Mouse (Mus musculus): Measurements from ENCODE around the gene Srp14. TPM values are rescaled to one million over a fixed set of nuclear protein-coding genes. Genes with fewer than 3 reads are reported as not detected.

The Srp14 gene
- 252 and 297 TPM in 2 replicates for polyA plus RNA-seq (2012; ENCODE audit: insufficient read depth, insufficient read length, missing spikeins)

DNA sequence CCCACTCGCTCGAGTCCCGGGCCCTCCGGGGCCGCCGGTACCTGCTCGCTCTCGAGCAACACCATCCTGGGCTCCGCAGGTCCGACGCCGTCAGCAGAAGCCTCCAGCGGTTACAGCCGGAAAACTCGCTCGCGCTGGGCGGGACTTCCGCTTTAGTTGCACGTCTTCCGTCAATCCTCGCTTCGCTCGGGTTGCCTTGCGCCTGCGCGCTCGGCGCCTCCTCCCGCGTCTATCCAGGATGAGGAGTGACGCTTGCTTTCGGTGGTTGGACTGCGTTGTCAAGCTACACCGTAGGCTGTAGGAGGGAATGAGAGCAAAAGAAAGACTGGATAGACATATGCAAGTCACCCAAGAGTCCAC is at the start of gene Srp14:
TSS of gene Srp14 (minus strand) at position 162 of the 360 bp plus-strand sequence.
- Histone ChIP-seq H3K27ac (ENCODE audit: insufficient read depth, low read depth, low read length) (peak within 1 kb of the TSS; percentile 40), H3K4me1 (ENCODE audit: control insufficient read depth, insufficient read depth, low read length) (peaks cover 7% of the 10 kb centered on the region), H3K4me3 (ENCODE audit: insufficient read depth, low read length) (peak within 1 kb of the TSS; percentile 92)
- TF ChIP-seq POLR2A (IDR thresholded peaks at IDR 0.05; ENCODE audit: borderline replicate concordance, low read depth, low read length): no peak
- no peak for TF ChIP-seq CTCF (IDR thresholded peaks at IDR 0.05; ENCODE audit: low read depth, low read length)

DNA sequence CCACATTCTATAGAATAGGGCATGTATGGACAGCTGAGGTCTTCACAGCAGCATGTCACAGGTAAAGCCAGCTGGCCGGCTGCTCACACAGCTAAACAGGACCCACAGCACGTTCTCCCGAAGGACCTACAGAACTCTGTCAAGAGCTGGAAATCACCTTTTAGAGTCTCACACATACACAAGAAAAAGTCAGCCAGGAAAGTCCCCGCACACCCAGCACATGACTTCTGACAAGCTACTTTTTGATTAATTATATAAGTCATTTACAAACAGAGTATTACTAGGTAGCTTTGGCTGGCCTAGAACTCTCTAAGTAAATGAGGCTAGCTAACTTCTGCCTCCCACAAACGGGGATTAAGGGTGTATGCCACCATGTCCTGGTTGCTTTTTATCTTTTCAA is 47.0 kb upstream of the Srp14 start:
- H3K4me1 ChIP-seq (ENCODE audit: control insufficient read depth, insufficient read depth, low read length): peaks cover 32% of the 10 kb centered on the region
- no peak overlapping the region for H3K27ac ChIP-seq (ENCODE audit: insufficient read depth, low read depth, low read length)
- TF ChIP-seq POLR2A (IDR thresholded peaks at IDR 0.05; ENCODE audit: borderline replicate concordance, low read depth, low read length) (no peak), CTCF (IDR thresholded peaks at IDR 0.05; ENCODE audit: low read depth, low read length) (no peak)
- H3K4me3 ChIP-seq (ENCODE audit: insufficient read depth, low read length): no peak overlapping the region

DNA sequence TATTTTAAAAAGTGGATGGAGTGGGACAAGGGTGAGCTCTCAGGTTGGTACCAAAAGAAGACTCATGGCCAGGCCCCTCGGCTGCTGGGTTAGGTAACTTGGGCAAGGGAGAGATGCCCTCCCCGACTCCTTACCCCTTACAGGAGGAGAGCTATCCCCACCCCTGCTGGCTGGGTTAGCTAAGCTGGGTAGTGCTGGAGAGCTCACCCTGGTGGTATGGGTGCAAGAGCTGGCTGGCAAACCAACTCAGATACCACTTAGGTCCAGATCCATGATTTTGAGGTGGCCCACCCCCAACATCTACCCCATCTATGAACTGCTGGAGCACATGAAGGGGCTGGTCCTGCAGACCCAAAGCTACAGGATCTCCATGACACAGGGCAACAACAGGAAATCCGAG is 45.3 kb upstream of the Srp14 start:
- TF ChIP-seq CTCF (IDR thresholded peaks at IDR 0.05; ENCODE audit: low read depth, low read length) (no peak), POLR2A (IDR thresholded peaks at IDR 0.05; ENCODE audit: borderline replicate concordance, low read depth, low read length) (no peak)
- Histone ChIP-seq H3K27ac (ENCODE audit: insufficient read depth, low read depth, low read length) (no peak overlapping the region), H3K4me3 (ENCODE audit: insufficient read depth, low read length) (no peak overlapping the region), H3K4me1 (ENCODE audit: control insufficient read depth, insufficient read depth, low read length) (peaks cover 46% of the 10 kb centered on the region)

DNA sequence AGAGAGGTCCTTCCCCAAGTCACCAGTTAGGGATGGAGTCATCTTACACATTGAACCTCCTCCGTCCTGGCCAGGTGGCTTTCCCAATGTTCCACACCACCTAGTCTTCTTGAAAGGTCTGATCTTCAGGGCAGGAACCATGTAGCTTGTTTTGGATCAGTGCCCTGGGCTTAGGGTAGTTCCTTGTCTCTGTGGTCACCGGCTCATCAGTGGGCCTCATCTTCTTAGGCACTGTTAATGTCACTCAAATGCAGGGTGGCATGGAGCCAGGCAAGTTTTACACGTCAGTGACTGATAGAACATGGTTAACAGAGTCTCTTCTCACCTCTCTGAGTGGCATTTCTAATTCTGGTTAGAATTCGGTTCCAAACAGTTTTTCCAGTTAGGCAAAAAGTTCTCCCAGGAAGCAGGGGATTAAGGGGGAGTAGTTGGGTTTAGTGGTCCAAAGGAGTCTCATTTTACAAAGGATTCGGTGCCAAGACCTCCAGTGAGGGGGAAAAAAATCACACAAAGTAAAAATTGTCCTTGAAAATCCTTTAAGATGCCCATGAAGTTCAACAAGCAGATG is 43.7 kb upstream of the Srp14 start:
- H3K27ac ChIP-seq (ENCODE audit: insufficient read depth, low read depth, low read length): peak overlapping the region; percentile 33; the same call in 1 of the 2 replicates
- H3K4me3 ChIP-seq (ENCODE audit: insufficient read depth, low read length): no peak overlapping the region
- H3K4me1 ChIP-seq (ENCODE audit: control insufficient read depth, insufficient read depth, low read length): peaks cover 50% of the 10 kb centered on the region
- TF ChIP-seq POLR2A (IDR thresholded peaks at IDR 0.05; ENCODE audit: borderline replicate concordance, low read depth, low read length) (no peak), CTCF (IDR thresholded peaks at IDR 0.05; ENCODE audit: low read depth, low read length) (no peak)

DNA sequence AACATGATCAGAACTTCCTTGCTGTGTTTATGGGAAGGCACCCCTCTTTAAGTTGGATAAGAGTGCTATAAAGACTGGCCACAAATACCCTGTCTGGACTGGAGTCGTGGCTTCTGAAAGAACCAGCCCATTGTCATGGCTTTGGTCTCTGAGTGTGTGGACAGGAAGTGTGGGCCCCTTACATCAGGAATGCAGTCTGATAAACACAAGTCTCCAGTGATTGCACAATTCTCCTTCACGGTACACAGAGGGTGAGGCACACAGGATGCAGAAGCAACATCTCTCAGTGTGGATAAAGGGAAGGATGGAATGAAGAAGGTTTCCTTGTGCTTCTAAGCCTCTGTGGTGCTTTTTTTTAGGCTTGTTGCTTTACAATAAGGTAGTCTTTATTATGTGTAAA is 42.8 kb upstream of the Srp14 start:
- no peak overlapping the region for H3K4me3 ChIP-seq (ENCODE audit: insufficient read depth, low read length)
- TF ChIP-seq CTCF (IDR thresholded peaks at IDR 0.05; ENCODE audit: low read depth, low read length): no peak
- TF ChIP-seq POLR2A (IDR thresholded peaks at IDR 0.05; ENCODE audit: borderline replicate concordance, low read depth, low read length): no peak
- peaks cover 51% of the 10 kb centered on the region for H3K4me1 ChIP-seq (ENCODE audit: control insufficient read depth, insufficient read depth, low read length)
- H3K27ac ChIP-seq (ENCODE audit: insufficient read depth, low read depth, low read length): peak overlapping the region; percentile 64

DNA sequence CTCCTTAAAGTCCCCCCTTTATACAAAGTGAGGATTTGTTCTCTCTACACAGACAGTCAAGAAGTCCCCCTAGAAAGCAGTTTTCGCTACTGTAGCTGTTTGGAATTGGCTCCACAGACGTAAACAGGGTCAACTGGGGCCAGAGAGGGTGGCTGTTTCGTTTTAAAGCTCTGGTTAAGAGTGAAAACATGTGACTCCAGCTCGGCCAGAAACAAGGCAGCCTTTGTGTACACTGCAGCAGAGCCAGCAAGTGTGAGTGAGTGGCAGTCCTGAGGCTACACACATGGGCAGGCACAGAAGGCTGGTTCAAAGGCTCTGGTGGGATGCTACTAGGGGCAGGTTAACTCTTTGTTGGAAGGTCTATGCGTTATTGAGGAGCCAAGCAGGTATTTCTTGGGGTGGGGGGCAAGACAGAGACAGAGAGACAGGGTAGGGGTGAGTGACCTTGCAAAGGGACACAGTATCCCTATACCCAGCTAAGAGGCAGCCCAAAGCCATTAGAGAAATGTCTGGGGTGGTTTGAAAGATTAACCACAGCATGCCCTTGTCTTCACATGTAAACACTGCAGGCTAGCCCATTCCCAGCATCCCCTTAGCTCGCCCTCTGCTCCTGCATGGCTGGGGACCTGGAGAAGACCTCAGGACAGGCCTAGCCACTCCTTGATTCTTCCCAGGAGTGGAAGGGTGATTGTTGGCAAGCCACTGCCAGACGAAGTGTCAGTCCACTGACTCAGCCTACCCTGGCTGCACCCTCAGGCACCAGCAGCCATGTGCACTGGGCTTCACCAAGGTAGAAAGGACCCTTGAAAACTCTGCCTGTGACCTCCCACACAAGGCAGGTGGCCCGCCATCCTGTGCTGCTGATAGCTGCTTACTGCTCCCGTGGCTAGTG is 40.8 kb upstream of the Srp14 start:
- TF ChIP-seq POLR2A (IDR thresholded peaks at IDR 0.05; ENCODE audit: borderline replicate concordance, low read depth, low read length): no peak
- TF ChIP-seq CTCF (IDR thresholded peaks at IDR 0.05; ENCODE audit: low read depth, low read length): no peak
- H3K4me1 ChIP-seq (ENCODE audit: control insufficient read depth, insufficient read depth, low read length): peaks cover 53% of the 10 kb centered on the region
- H3K4me3 ChIP-seq (ENCODE audit: insufficient read depth, low read length): peak overlapping the region; percentile 9; the same call in 1 of the 2 replicates
- peak overlapping the region; percentile 92 for H3K27ac ChIP-seq (ENCODE audit: insufficient read depth, low read depth, low read length)

DNA sequence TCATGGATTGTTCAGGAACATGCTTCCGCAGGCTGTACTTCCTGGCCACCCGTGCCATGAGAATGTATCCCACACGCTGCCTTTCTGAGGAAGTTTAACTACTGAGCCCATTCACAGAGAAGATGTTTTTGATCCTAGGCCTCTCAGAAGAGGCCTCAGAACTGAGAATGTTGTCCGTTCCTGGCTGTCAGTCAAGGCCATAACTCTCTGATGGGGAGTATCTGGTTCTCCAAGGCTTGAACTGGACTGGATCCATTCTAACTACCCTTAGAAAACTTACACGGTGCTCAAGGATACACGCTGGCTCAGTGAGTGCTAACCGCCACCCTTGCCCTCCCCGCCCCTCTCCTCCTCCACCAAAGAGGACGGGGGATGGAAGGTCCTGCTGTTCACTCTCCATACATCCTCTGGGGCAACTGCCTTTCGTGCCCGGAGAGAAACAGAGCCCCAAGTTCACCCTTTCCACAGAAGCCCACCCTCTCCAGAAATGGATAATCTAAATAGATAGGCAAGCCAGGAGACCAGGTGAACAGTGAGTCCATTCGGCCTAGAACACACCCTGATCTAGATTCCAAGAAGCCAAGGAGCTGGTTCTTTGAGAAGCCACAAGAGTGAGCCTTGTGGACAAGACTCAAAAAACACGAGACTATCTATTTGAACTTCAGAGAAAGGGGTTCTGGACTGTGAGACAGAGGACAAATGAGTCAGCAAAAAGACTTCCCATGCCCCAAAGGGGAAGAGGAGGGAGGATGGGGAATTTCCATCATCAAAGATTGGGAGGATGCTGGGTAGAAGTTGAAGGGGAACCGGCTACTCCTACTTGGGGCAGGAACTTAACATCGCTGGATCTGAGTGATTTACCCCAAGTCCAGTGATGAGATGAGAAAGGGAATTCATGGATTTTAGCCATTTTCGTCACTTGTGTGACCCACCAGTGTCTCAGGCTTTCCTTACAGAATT is 33.2 kb upstream of the Srp14 start:
- TF ChIP-seq POLR2A (IDR thresholded peaks at IDR 0.05; ENCODE audit: borderline replicate concordance, low read depth, low read length) (no peak), CTCF (IDR thresholded peaks at IDR 0.05; ENCODE audit: low read depth, low read length) (no peak)
- Histone ChIP-seq H3K4me1 (ENCODE audit: control insufficient read depth, insufficient read depth, low read length) (peaks cover 49% of the 10 kb centered on the region), H3K27ac (ENCODE audit: insufficient read depth, low read depth, low read length) (peak overlapping the region; percentile 93), H3K4me3 (ENCODE audit: insufficient read depth, low read length) (no peak overlapping the region)

DNA sequence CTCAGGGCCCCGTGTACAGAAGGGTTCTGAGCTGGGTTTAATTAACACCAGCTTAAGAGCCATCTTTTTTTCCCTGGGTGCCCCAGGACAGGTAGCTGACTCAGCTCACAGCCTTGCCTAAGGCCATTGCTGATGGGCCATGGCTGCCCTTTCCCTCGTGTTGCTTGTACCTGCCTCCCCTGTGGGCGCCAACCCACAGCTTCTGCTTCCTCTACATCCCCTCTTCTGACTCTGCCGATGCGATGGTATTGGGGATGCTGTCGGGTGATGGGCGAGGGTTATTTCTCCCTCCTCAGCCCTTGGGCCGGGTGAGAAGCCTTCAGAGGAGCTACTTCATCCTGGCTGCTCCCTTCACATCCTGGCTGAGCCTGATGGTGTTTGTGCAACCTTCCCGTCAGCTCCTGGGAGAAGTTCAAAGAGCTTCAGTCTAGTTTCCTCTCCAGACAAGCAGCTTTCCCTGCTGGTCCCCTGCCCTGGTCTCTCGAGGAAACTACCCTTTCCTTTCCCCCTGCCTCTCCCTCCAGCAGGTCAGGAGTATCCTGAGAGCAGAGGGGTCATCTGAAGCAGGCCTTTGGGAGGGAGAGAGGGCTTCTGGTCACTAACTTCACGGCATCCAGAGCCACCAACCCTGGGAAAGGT is 32.4 kb upstream of the Srp14 start:
- TF ChIP-seq POLR2A (IDR thresholded peaks at IDR 0.05; ENCODE audit: borderline replicate concordance, low read depth, low read length) (no peak), CTCF (IDR thresholded peaks at IDR 0.05; ENCODE audit: low read depth, low read length) (no peak)
- no peak overlapping the region for H3K4me3 ChIP-seq (ENCODE audit: insufficient read depth, low read length)
- peaks cover 53% of the 10 kb centered on the region for H3K4me1 ChIP-seq (ENCODE audit: control insufficient read depth, insufficient read depth, low read length)
- H3K27ac ChIP-seq (ENCODE audit: insufficient read depth, low read depth, low read length): peak overlapping the region; percentile 93
